Mouse (Mus musculus): Measurements from ENCODE around the gene Nek10. TPM values are rescaled to one million over a fixed set of nuclear protein-coding genes. Genes with fewer than 3 reads are reported as not detected.

The Nek10 gene
- not detected for polyA plus RNA-seq (2017; shearing (Covaris generic))

GRCm38 (mm10) chr14:14803115-14803514, at the start of gene Nek10:
Gene Nek10 (plus strand): TSS chr14:14803415.

Other genes starting within 250 kb of the Nek10 start
- 48.5 TPM for gene Slc4a7, start 101.1 kb upstream of the Nek10 start, polyA plus RNA-seq (2017; shearing (Covaris generic))

All from CD4-positive, CD25-positive, alpha-beta regulatory T cell (primary cell).